Mouse (Mus musculus): ENCODE measurements at regions not wholly inside any gene's neighbourhood (a gene's known extent, or its start where the extent isn't known, plus 50 kb on each side); places are given as distances from the start of the nearest gene placed in this dataset.

GRCm38 (mm10) chr3:66536673-66537072 lies 240.0 kb upstream of the Veph1 start:
- TF ChIP-seq CTCF (IDR thresholded peaks at IDR 0.05; ENCODE audit: extremely low read depth, insufficient read depth, low read length), result no peak
- no peak for TF ChIP-seq POLR2A (IDR thresholded peaks at IDR 0.05; ENCODE audit: extremely low read depth, insufficient read depth, low read length)

All from cortical plate, adult 2 months (tissue).